Mouse (Mus musculus): ENCODE results near the gene Chsy1.
A peak's percentile ranks its signal among the peaks of the same experiment; 100 is the strongest.

The Chsy1 gene

GRCm38 (mm10) chr7:66109855-66110635 is 730 bp downstream of the Chsy1 start:
- DNase-seq = peak; percentile 44 to 49

DNA sequence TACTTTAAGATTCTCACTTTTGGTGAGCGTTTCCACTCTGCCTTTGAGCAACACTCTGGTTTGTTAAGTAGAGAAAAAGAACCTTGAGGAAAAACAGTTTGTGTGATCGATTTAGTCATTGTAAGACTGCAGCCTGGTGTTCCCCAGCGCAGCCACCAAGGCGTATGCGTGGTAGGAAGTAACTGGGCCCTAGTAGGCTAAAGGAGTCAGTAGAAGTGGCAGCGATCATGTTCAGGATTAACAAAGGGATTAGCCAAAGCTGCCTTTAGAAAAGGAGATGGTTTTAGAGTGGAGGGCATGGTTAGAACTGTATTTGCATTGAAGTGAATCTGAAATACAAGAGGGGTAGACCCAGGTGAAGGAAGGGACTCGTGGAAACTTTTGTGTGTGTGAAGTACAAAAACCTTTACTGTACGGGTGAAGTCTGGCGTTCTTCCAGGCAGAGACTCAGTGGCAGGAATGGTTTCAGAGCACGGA is 1.4 kb downstream of the Chsy1 start:
- no peak for DNase-seq

DNA sequence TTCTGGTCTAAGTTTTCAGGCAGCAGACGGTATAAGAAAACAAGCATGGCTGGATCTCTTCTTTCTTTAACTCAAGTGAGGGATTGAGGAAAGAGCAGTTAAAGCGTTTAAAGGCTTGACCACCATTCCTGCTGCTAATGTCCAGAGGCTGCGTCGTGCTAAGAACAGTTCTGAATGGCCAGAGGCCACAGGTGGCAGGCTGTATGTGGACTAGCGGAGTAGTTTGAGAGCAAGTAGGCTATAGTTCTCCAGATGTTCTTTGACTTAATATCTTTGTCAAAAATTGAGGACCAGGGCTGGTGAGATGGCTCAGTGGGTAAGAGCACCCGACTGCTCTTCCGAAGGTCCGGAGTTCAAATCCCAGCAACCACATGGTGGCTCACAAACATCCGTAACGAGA is 1.9 kb downstream of the Chsy1 start:
- DNase-seq = no peak

DNA sequence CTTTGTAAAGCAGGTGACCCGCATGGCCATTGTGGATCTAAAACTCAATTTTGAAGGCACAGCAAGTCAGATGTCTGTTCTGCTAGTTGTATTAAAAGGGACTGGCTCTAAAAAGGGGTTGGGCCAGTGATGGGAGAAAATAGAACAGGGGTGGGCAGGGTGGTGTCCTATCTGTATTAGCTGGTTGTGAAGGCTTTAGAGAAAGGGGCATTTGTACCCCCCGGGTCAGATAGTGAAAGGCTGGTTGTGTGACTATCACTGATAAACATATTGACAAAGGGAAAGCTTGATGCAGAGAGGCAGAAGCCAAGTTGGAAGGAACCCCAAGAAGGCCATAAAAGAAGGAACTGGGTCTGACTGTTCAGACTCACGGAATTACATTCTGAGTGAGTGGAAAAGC is 4.2 kb downstream of the Chsy1 start:
- no peak for DNase-seq

GRCm38 (mm10) chr7:66115821-66116343 is 6.6 kb downstream of the Chsy1 start:
- no peak for DNase-seq

- no peak for DNase-seq
These were observed 7.7 kb downstream of the Chsy1 start for GRCm38 (mm10) chr7:66116906-66117482.

DNA sequence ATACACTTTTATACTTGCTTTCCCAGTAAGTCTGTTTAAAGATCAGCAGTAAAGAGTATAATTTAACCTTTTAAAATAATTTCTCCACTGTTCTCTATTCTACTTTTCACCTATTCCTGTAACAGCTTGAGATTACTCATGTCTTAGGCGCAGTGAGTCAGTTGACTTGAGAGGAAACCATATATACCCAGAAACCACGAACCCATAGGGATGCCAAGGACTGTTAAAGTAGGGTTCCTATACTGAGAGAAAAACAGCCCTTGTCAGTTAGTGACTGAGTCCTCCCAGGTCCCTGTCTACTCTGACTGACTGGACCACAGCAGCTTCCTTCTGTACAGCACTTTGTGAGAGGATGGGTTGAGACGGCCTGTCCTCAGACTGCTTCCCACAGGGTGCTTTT is 8.7 kb downstream of the Chsy1 start:
- no peak for DNase-seq

DNA sequence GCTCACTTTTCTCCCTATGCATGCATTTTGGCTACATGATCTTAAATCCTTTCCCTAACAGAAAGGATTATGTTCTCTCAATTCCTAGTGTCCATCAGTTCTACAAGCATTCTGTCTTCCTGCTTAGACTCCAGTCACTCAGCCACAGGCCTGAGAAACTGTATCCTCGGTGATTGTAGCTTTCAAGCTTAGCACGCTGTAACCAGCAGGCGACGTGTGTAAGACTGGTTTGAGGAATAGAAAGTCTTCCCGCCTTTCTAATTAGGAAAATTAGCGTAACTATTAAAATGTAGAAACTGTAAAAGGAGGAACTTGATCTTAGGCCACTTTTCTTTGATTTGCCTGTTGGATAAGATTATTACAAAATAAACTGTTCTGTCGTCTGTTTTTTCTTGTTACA is 9.5 kb downstream of the Chsy1 start:
- no peak for DNase-seq

DNA sequence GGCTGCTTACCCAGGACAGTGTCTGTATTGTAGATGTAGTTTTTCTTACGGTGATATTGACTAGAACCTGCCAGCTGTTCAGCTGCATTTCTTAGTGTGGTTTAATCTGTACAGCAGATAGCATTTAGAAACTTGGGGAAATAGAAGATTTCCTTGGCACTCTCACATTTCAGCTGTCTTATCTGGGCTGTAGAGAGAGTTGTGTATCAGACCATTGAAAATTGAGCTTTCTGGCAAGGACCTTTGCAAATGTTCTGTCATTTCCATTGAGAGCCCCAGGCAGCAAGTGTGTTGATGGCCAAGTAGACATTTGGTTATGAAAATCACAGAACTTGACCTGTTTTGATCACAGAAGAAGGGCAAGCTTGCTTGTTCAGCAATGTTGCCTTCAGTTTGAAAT is 10.8 kb downstream of the Chsy1 start:
- peak; percentile 21 to 46 for DNase-seq

DNA sequence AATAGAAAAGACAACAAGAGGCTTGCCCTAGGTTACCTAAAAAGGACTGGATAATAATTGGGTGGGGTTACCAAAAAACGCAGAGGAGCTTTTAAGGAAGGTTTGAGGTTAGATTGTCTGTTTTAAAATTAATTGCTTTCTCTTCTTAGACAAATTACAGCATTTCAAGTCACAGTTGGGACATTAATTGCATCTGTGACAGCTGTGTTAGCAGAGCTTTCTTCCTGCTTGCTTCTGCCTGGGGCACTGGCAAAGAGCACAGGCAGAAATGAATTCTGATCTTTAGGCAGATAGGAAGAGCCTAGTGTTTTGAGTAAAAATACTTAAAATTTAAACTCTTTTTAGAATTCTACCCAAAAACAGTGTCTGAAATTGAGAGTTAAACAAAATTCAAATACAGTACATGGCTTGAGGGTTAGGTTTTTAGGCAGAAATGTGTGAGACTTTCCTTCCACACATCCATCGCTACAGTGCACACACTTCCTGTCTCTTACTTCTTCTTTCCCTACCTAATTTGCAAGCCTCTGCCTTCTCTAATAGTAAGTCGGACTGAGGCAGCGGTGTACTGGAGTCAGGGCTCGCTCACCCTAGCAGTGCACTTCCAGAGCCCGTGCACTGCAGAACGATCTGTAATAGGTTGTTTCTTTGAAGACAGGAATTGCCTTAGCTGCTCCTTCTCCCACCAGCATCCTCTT is 11.5 kb downstream of the Chsy1 start:
- no peak for DNase-seq

- DNase-seq = no peak
These were observed 15.2 kb downstream of the Chsy1 start for GRCm38 (mm10) chr7:66124551-66124968.

- no peak for DNase-seq
These were observed 16.1 kb downstream of the Chsy1 start for GRCm38 (mm10) chr7:66125368-66125767.

- DNase-seq = no peak
These were observed 18.8 kb downstream of the Chsy1 start for GRCm38 (mm10) chr7:66127951-66128645.

GRCm38 (mm10) chr7:66128857-66129256 is 19.5 kb downstream of the Chsy1 start:
- DNase-seq = no peak

GRCm38 (mm10) chr7:66130296-66130695 is 21.0 kb downstream of the Chsy1 start:
- no peak for DNase-seq

GRCm38 (mm10) chr7:66131776-66132421 is 22.6 kb downstream of the Chsy1 start:
- no peak for DNase-seq

DNA sequence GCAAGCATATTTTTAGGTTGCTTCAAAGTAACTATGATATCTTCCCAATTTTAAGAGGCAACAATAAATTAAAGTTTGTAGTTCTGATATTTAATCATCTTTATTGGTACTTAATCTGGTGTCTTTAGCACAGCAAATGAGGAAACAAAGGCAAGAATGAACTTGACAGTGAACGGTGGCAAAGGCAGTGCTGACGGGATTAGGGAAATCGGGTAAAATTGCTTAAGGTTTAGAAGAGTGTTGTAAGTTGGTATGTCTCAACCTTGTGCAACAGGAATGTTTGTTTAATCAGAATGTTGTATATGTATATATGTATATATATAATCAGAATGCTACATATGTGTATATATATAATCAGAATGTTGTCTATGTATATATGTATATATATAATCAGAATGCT is 24.8 kb downstream of the Chsy1 start:
- no peak for DNase-seq

GRCm38 (mm10) chr7:66135644-66136043 is 26.3 kb downstream of the Chsy1 start:
- no peak for DNase-seq

- DNase-seq = no peak
These were observed 26.9 kb downstream of the Chsy1 start for GRCm38 (mm10) chr7:66136187-66136586.

- no peak for DNase-seq
These were observed 28.0 kb downstream of the Chsy1 start for GRCm38 (mm10) chr7:66137309-66137708.

DNA sequence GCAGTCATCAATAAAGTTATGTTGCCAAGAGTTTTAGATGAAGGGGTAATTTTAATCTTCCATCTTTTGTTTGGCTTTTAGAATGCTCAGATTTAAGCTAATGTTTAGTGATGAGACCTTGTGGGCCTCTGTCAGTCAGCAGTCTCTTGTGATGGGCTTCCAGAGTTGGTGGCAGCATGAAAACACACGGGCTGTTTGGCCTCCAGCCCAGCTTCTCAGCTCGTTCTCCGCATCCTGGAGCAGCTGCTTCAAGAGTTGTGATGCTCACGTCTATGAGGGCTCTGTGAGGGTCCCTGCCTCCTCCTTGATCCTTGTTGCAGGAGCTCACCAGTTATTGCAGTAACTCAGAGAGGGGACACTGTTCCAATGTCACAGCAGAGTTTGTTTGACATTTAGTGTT is 29.0 kb downstream of the Chsy1 start:
- DNase-seq = no peak

GRCm38 (mm10) chr7:66138878-66139277 is 29.6 kb downstream of the Chsy1 start:
- DNase-seq = no peak
